Mouse (Mus musculus) heart, postnatal 0 days (tissue): Measurements from ENCODE around the gene Cryba1. TPM values are rescaled to one million over a fixed set of nuclear protein-coding genes. Genes with fewer than 3 reads are reported as not detected.

Experiments used
- ATAC-seq: fragments of 200-750 bp; cut with Nextera tagmentation; 2 replicates; pipeline ENCODE4 v1.8.0; 2017; ENCODE audit warnings: low read depth, moderate number of reproducible peaks, moderate library complexity; ENCODE audit not compliant: insufficient read depth
- DNase-seq: peaks from one replicate; pipeline ENCODE4 v3.0.0-alpha.2; 2016; ENCODE audit warnings: low spot score
- H3K27ac ChIP-seq: fragments of 300-500 bp; sonication (generic); 2 replicates; pipeline ENCODE4 v1.5.1; 2014; ENCODE audit warnings: low read depth, mild to moderate bottlenecking
- H3K27me3 ChIP-seq: fragments of 300-500 bp; sonication (generic); 2 replicates; pipeline ENCODE4 v1.6.1; 2014; ENCODE audit warnings: low read length, mixed read lengths; ENCODE audit not compliant: control insufficient read depth, insufficient read depth
- H3K36me3 ChIP-seq: fragments of 300-500 bp; sonication (generic); replicated peaks from 2 replicates; pipeline ENCODE4 v1.6.1; 2014; ENCODE audit warnings: low read length, mixed read lengths; ENCODE audit not compliant: control insufficient read depth, insufficient read depth
- H3K4me1 ChIP-seq: fragments of 300-500 bp; sonication (generic); 2 replicates; pipeline ENCODE4 v1.6.1; 2014; ENCODE audit warnings: antibody characterized with exemption; ENCODE audit not compliant: control insufficient read depth, insufficient read depth
- H3K4me2 ChIP-seq: fragments of 300-500 bp; sonication (generic); 2 replicates; pipeline ENCODE4 v1.6.1; 2014; ENCODE audit warnings: low read depth, mild to moderate bottlenecking, low read length, moderate library complexity
- H3K4me3 ChIP-seq: fragments of 300-500 bp; sonication (generic); 2 replicates; pipeline ENCODE4 v1.5.1; 2014; ENCODE audit warnings: low read depth, low read length
- H3K9ac ChIP-seq: fragments of 300-500 bp; sonication (generic); replicated peaks from 2 replicates; pipeline ENCODE4 v1.6.1; 2014; ENCODE audit warnings: low read depth, low read length, mixed read lengths
- H3K9me3 ChIP-seq: fragments of 300-500 bp; sonication (generic); replicated peaks from 2 replicates; pipeline ENCODE4 v1.6.1; 2016; ENCODE audit warnings: low read length; ENCODE audit not compliant: control insufficient read depth
- CTCF ChIP-seq: IDR thresholded peaks from 2 replicates; pipeline ENCODE4 v1.5.1; 2016; ENCODE audit warnings: antibody characterized with exemption, control low read depth, low read depth
- EP300 ChIP-seq: IDR thresholded peaks from 2 replicates; pipeline ENCODE4 v1.6.1; 2016; ENCODE audit warnings: antibody characterized with exemption, low read depth
- WGBS: fragments of 180-500 bp; shearing (Covaris S2); extraction: QIAGEN DNeasy Blood & Tissue Kit; methylation state at CpG from one replicate; pipeline ENCODE4 v1.1.7; 2014; 5-methylcytosine and 5-hydroxymethylcytosine counted together
- polyA plus RNA-seq: library from polyadenylated mRNA; unstranded; fragments of >200 nt; fragmentation: Nextera tagmentation; extraction: Ambion mirVana; gene quantifications from 2 replicates; pipeline ENCODE4 v1.2.1, GENCODE M21; 2015
- total RNA-seq: library from RNA; depleted of rRNA; stranded (reverse); fragments of >200 nt; gene quantifications from 2 replicates; pipeline ENCODE4 v1.2.3, GENCODE M21; 2014; ENCODE audit warnings: low replicate concordance; rRNA removed

The Cryba1 gene
- total and polyA plus RNA-seq, 2 experiments from 2014 or later: not detected

DNA sequence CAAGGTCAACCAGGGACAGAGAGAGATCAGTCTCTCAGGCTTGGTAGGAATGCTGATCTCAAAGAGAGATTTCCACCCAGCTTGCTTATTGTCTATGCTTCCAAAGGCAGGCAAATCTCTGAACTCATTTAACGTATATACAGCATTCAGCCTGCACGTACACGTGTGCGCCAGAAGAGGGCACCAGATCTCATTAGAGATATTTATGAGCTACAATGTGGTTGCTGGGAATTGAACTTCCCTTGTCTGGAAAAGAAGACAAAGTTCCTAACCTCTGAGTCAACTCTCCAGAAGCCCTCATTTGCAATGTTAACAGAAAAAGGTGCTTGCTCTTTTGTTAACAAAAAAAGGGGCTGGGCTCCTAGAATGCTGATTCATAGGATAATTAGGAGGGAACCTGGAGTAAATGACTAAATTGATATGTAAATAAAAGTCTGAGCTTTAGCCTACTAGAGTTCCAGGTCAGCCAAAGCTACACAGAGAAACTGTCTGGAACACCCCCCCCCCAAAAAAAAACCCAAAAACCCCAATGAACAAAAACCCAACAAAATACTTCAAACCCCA lies 51.6 kb downstream of the Cryba1 start:
- Histone ChIP-seq H3K27ac (no peak overlapping the region), H3K9me3 (no peaks in the 10 kb centered on the region), H3K4me1 (no peaks in the 10 kb centered on the region), H3K36me3 (no peaks in the 10 kb centered on the region), H3K9ac (no peak overlapping the region), H3K27me3 (no peaks in the 10 kb centered on the region), H3K4me2 (no peak overlapping the region), H3K4me3 (no peak overlapping the region)
- DNase-seq (no peak), ATAC-seq (no peak)
- TF ChIP-seq CTCF (no peak), EP300 (no peak)
- WGBS: 65% methylated on average over 4 of the region's 4 CpGs

DNA sequence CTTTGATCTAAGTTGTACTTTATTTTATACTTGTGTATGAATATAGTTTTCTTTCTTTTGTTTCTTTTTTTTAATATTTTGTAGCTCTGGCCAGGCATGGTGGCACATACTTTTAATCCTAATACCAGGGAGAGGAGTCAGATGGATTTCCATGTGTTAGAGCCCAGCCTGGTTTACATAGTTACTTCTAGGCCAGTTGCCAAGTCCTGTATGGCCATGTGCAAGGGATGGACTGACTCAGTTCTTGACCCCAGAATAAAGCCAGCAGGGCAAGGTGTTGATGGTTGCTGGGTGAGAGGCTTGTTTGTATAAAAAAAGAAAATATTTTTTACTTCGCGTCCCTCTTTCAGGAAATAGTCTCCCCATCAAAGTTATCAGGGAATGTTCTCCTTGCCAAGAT lies 52.3 kb downstream of the Cryba1 start:
- TF ChIP-seq CTCF (no peak), EP300 (no peak)
- no peak overlapping the region for H3K9ac ChIP-seq
- no peaks in the 10 kb centered on the region for H3K36me3 ChIP-seq
- ATAC-seq (no peak), DNase-seq (no peak)
- no peaks in the 10 kb centered on the region for H3K27me3 ChIP-seq
- no peak overlapping the region for H3K27ac ChIP-seq
- H3K4me2 ChIP-seq: no peak overlapping the region
- 65% methylated on average over 2 of the region's 2 CpGs for WGBS
- no peak overlapping the region for H3K4me3 ChIP-seq
- no peaks in the 10 kb centered on the region for H3K9me3 ChIP-seq
- no peaks in the 10 kb centered on the region for H3K4me1 ChIP-seq

Other genes with a start within 250 kb of the Cryba1 start
- gene Ankrd13b, start 235.6 kb downstream of the Cryba1 start, total RNA-seq: 6.4 and 9.9 TPM in 2 replicates
- gene Ankrd13b, start 235.6 kb downstream of the Cryba1 start, polyA plus RNA-seq: 2.6 and 2.7 TPM in 2 replicates
- gene Git1, start 231.7 kb downstream of the Cryba1 start, total RNA-seq: 57.7 and 63.4 TPM in 2 replicates
- gene Git1, start 231.7 kb downstream of the Cryba1 start, polyA plus RNA-seq: 5.5 and 6.2 TPM in 2 replicates
- gene Abhd15, start 210.2 kb downstream of the Cryba1 start, total RNA-seq: 2.1 and 4.4 TPM in 2 replicates
- gene Abhd15, start 210.2 kb downstream of the Cryba1 start, polyA plus RNA-seq: 0.86 and 1.2 TPM in 2 replicates
- 13.3 and 14.5 TPM in 2 replicates for gene Trp53i13, start 209.3 kb downstream of the Cryba1 start, total RNA-seq
- gene Trp53i13, start 209.3 kb downstream of the Cryba1 start, polyA plus RNA-seq: 22.5 and 23.8 TPM in 2 replicates
- gene Gm10392, start 206.1 kb downstream of the Cryba1 start, total RNA-seq: not detected in 2 replicates
- gene Gm10392, start 206.1 kb downstream of the Cryba1 start, polyA plus RNA-seq: 0.08 TPM in 1 of 2 replicates, not detected in the other
- gene Taok1, start 117.5 kb downstream of the Cryba1 start, total RNA-seq: 29.5 and 35.9 TPM in 2 replicates
- 13.7 and 14.2 TPM in 2 replicates for gene Taok1, start 117.5 kb downstream of the Cryba1 start, polyA plus RNA-seq
- gene Nufip2, start 39.1 kb downstream of the Cryba1 start, total RNA-seq: 30.5 and 55.1 TPM in 2 replicates
- gene Nufip2, start 39.1 kb downstream of the Cryba1 start, polyA plus RNA-seq: 3.0 and 3.5 TPM in 2 replicates
- gene Myo18a, start 38.0 kb upstream of the Cryba1 start, total RNA-seq: 181 and 218 TPM in 2 replicates
- 80.0 and 82.5 TPM in 2 replicates for gene Myo18a, start 38.0 kb upstream of the Cryba1 start, polyA plus RNA-seq
- not detected in 2 replicates for gene Gm10277, start 62.5 kb upstream of the Cryba1 start, total RNA-seq
- 0.41 and 0.52 TPM in 2 replicates for gene Gm10277, start 62.5 kb upstream of the Cryba1 start, polyA plus RNA-seq
- gene Pipox, start 168.8 kb upstream of the Cryba1 start, total RNA-seq: 2.4 and 3.7 TPM in 2 replicates
- gene Pipox, start 168.8 kb upstream of the Cryba1 start, polyA plus RNA-seq: 2.6 and 3.1 TPM in 2 replicates
- gene Sez6, start 205.5 kb upstream of the Cryba1 start, total RNA-seq: 0.77 TPM in 1 of 2 replicates, not detected in the other
- gene Sez6, start 205.5 kb upstream of the Cryba1 start, polyA plus RNA-seq: 0.08 TPM in 1 of 2 replicates, not detected in the other